Comparison of ENCODE assay signal across 8 mouse cellular contexts in genomic region chr13:40722741-40723597, GRCm38 (mm10). TPM values are rescaled to one million over a fixed set of nuclear protein-coding genes. Genes with fewer than 3 reads are reported as not detected.
A peak's percentile ranks its signal among the peaks of the same experiment; 100 is the strongest.
DNase-seq lines count a peak whose midpoint lies in the region; ATAC-seq and TF ChIP-seq lines count a peak whose summit lies in the region.

No protein-coding gene starts in this region.

- H3K4me3 ChIP-seq in cortical plate, adult 2 months (ENCODE audit: insufficient read depth, low read length) = peak overlapping the region; percentile 36

- no peak for TF ChIP-seq CTCF in cortical plate, adult 2 months (IDR thresholded peaks at IDR 0.05; ENCODE audit: extremely low read depth, insufficient read depth, low read length)

- peak; percentile 91 for ATAC-seq in megakaryocyte-erythroid progenitor cell, adult 5-6 weeks (replicated peaks; ENCODE audit: low FRiP score, low TSS enrichment, poor library complexity, severe bottlenecking)

- intact Hi-C loops in left cerebral cortex, postnatal 14 days (cut with DNase I) = no loop called here

- no peak overlapping the region for H3K27ac ChIP-seq in cortical plate, adult 2 months (ENCODE audit: insufficient read depth, low read length)

- no peak for TF ChIP-seq POLR2A in cortical plate, adult 2 months (IDR thresholded peaks at IDR 0.05; ENCODE audit: extremely low read depth, insufficient read depth, low read length)

- peak; percentile 89 to 96 for DNase-seq in adrenal gland, adult (ENCODE audit: inconsistent age in 2 of 2, low spot score in 1 of 2)
- DNase-seq in gastrocnemius, adult 8-10 months (ENCODE audit: low spot score in 2 of 2) = peak; percentile 65 to 78
- DNase-seq in induced T-regulatory cell, adult 2 months (ENCODE audit: low read depth) = peak; percentile 97
- peak; percentile 79 for DNase-seq in left cerebral cortex, postnatal 14 days (ENCODE audit: low spot score in 2 of 2)
- DNase-seq in right cerebral cortex, postnatal 14 days = peak; percentile 88
- peak; percentile 91 for DNase-seq in urinary bladder, postnatal 25 days (ENCODE audit: low spot score)

- no peaks in the 10 kb centered on the region for H3K4me1 ChIP-seq in cortical plate, adult 2 months (ENCODE audit: control insufficient read depth, insufficient read depth, low read length)

RNA-seq across cellular contexts. Expression of gene Tfap2a, which starts 15.2 kb away (rescaled TPM):
- polyA plus RNA-seq in cortical plate, adult 2 months (2012; rRNA removed) = 0.15 and 0.23 TPM in 2 replicates
- under 1 TPM in 1 of 4 experiments, not detected in 3; 0.17 TPM for total RNA-seq in gastrocnemius, adult 8-10 months (2022)
- total RNA-seq in left cerebral cortex, postnatal 14 days (2021) = under 1 TPM; 0.44 TPM
- not detected in 2 replicates for total RNA-seq in megakaryocyte-erythroid progenitor cell, adult 5-6 weeks (2014; fragmentation: Nextera tagmentation)
- total RNA-seq in megakaryocyte-erythroid progenitor cell, adult 5-6 weeks (2017) = not detected in 2 replicates
